Mouse (Mus musculus): ENCODE measurements around the gene Rasl12. TPM values are rescaled to one million over a fixed set of nuclear protein-coding genes. Genes with fewer than 3 reads are reported as not detected.

Rasl12 gene
- polyA plus RNA-seq, 1 experiment from 2014 or later, result 6.3 TPM

Other genes starting within 250 kb of the Rasl12 start
- gene Parp16, start 203.2 kb upstream of the Rasl12 start, polyA plus RNA-seq (2016; fragmentation: Nextera tagmentation; extraction: Ambion mirVana), result 7.0 and 8.5 TPM in 2 replicates
- gene Cilp, start 133.3 kb upstream of the Rasl12 start, polyA plus RNA-seq (2016; fragmentation: Nextera tagmentation; extraction: Ambion mirVana), result 0.14 TPM in 1 of 2 replicates, not detected in the other
- 42.6 and 46.7 TPM in 2 replicates for gene Clpx, start 104.2 kb upstream of the Rasl12 start, polyA plus RNA-seq (2016; fragmentation: Nextera tagmentation; extraction: Ambion mirVana)
- gene Pdcd7, start 52.4 kb upstream of the Rasl12 start, polyA plus RNA-seq (2016; fragmentation: Nextera tagmentation; extraction: Ambion mirVana), result 8.2 and 9.3 TPM in 2 replicates
- gene Ubap1l, start 37.5 kb upstream of the Rasl12 start, polyA plus RNA-seq (2016; fragmentation: Nextera tagmentation; extraction: Ambion mirVana), result 0.42 and 0.65 TPM in 2 replicates
- gene Kbtbd13, start 6.9 kb upstream of the Rasl12 start, polyA plus RNA-seq (2016; fragmentation: Nextera tagmentation; extraction: Ambion mirVana), result 0.66 and 0.85 TPM in 2 replicates
- gene Slc51b, start 24.4 kb downstream of the Rasl12 start, polyA plus RNA-seq (2016; fragmentation: Nextera tagmentation; extraction: Ambion mirVana), result not detected in 2 replicates
- 20.5 and 21.5 TPM in 2 replicates for gene Mtfmt, start 37.3 kb downstream of the Rasl12 start, polyA plus RNA-seq (2016; fragmentation: Nextera tagmentation; extraction: Ambion mirVana)
- 93.8 TPM in 2 replicates for gene Spg21, start 62.4 kb downstream of the Rasl12 start, polyA plus RNA-seq (2016; fragmentation: Nextera tagmentation; extraction: Ambion mirVana)
- not detected in 2 replicates for gene Ankdd1a, start 121.7 kb downstream of the Rasl12 start, polyA plus RNA-seq (2016; fragmentation: Nextera tagmentation; extraction: Ambion mirVana)
- 11.1 and 11.9 TPM in 2 replicates for gene Plekho2, start 181.5 kb downstream of the Rasl12 start, polyA plus RNA-seq (2016; fragmentation: Nextera tagmentation; extraction: Ambion mirVana)
- 30.9 and 31.9 TPM in 2 replicates for gene Pif1, start 188.7 kb downstream of the Rasl12 start, polyA plus RNA-seq (2016; fragmentation: Nextera tagmentation; extraction: Ambion mirVana)
- 24.2 and 24.7 TPM in 2 replicates for gene Rbpms2, start 231.1 kb downstream of the Rasl12 start, polyA plus RNA-seq (2016; fragmentation: Nextera tagmentation; extraction: Ambion mirVana)

All from forebrain, embryonic 10.5 days (tissue).